Mouse (Mus musculus) bone marrow, adult 2 months (tissue): ENCODE measurements around the gene Ghrh. TPM values are rescaled to one million over a fixed set of nuclear protein-coding genes. Genes with fewer than 3 reads are reported as not detected.

Experiments
- H3K27ac ChIP-seq: fragments of 200-500 bp; 2 replicates; pipeline ENCODE4 v1.5.1; 2012; ENCODE audit warnings: low read depth, mild to moderate bottlenecking, control low read depth, inconsistent platforms, low read length; ENCODE audit not compliant: control insufficient read depth, poor library complexity, insufficient read depth
- H3K4me1 ChIP-seq: fragments of 200-500 bp; 2 replicates; pipeline ENCODE4 v1.6.1; 2011; ENCODE audit warnings: low read length; ENCODE audit not compliant: control insufficient read depth, insufficient read depth
- H3K4me3 ChIP-seq: fragments of 200-500 bp; replicated peaks from 2 replicates; pipeline ENCODE3; 2011; ENCODE audit warnings: mild to moderate bottlenecking, low read depth, low read length, control low read depth; ENCODE audit not compliant: control insufficient read depth
- CTCF ChIP-seq: fragments of 200-500 bp; IDR thresholded peaks from 2 replicates; pipeline ENCODE4 v1.5.1; 2011; ENCODE audit warnings: low read length, control low read depth; ENCODE audit not compliant: control insufficient read depth, insufficient read depth
- POLR2A ChIP-seq: fragments of 200-500 bp; IDR thresholded peaks from 2 replicates; pipeline ENCODE4 v1.6.1; 2011; ENCODE audit warnings: low read depth, mild to moderate bottlenecking, control low read depth, low read length, borderline replicate concordance; ENCODE audit not compliant: control insufficient read depth
- WGBS: fragments of 180-500 bp; shearing (Covaris S2); methylation state at CpG from one replicate; pipeline ENCODE4 v1.1.7; 2018; 5-methylcytosine and 5-hydroxymethylcytosine counted together
- polyA plus RNA-seq: library from polyadenylated mRNA; stranded (reverse); fragments of >200 nt; gene quantifications from 2 replicates; pipeline ENCODE4 v1.2.4, GENCODE M21; 2011; ENCODE audit warnings: low replicate concordance; ENCODE audit not compliant: missing spikeins, insufficient read depth, insufficient read length

Ghrh gene
- polyA plus RNA-seq, 1 experiment = not detected

GRCm38 (mm10) chr2:157376995-157377394 lies 29.7 kb upstream of the Ghrh start:
- no peaks in the 10 kb centered on the region for H3K4me1 ChIP-seq
- 73% methylated on average over 3 of the region's 3 CpGs for WGBS
- no peak overlapping the region for H3K27ac ChIP-seq
- H3K4me3 ChIP-seq = no peak overlapping the region
- TF ChIP-seq CTCF (no peak), POLR2A (no peak)

DNA sequence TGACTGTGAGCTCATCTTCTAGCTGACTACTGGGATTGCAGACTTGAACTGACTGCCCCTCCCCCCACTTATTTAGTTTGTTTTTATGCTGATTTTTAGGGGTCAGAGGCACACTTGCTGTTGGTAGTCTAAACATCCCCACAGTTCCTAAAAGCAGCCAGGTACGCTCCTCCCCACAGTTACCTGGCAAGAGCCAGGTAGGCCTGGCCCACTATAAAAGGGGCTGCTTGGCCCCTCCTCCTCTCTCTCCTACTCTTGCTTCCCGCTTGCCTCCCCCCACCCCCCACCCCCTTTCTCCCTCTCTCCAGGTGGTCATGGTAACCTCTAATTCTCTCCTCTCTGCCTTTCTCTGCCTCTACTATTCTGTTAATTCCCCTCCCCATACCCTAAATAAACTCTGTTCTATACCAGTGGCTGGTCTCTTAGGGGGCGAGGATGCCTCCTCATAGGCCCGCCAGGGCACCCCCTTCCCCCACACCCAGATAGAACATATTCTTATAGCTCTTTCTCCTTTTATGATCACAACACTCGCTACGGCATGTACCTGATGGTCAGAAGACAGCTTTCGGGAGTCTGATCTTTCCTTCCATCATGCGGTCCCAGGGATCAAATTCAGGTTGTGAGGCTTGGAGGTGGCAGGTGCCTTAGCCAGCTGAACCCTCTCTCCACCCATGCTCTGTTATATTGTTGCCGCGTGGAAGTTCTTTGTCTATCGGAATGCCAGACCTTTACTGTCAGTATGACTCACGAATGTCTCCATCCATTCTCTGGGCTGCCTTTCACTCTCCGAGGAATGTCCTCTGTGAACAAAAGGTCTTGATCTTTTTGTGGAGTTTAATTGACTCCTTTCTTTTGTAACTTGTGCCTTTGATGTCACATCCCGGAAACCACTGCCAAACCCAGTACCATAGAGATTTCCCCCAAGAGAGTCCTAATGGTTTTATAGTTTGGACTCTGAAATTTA lies 28.8 kb upstream of the Ghrh start:
- no peaks in the 10 kb centered on the region for H3K4me1 ChIP-seq
- TF ChIP-seq CTCF (no peak), POLR2A (no peak)
- 85% methylated on average over 14 of the region's 14 CpGs for WGBS

DNA sequence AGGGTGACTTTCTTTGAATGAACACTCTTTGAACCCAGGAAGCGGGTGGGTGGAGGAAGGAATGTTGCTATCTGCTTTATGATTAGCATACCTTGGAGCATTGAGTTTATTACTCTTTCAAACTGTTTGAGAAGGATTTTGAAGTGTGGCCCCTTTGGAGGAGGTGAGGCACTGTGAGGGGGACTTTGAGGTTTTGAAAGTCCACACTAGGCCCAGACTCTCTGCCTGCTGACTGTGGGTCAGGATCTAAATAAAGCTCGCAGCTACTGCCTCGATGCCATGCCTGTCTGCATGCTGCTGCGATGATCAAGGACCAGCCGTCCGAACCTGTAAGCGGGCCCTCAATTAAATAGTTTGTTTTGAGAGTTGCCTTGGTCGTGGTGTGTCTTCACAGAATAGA lies 27.7 kb upstream of the Ghrh start:
- Histone ChIP-seq H3K27ac (no peak overlapping the region), H3K4me1 (no peaks in the 10 kb centered on the region), H3K4me3 (no peak overlapping the region)
- TF ChIP-seq CTCF = no peak
- no peak for TF ChIP-seq POLR2A
- WGBS = 83% methylated on average over 8 of the region's 8 CpGs

More for the DNA sequence above, 28.8 kb upstream of the Ghrh start:
- Histone ChIP-seq H3K27ac (no peak overlapping the region), H3K4me3 (no peak overlapping the region)

- TF ChIP-seq POLR2A (no peak), CTCF (no peak)
- no peak overlapping the region for H3K4me3 ChIP-seq
- no peak overlapping the region for H3K27ac ChIP-seq
- WGBS = 74% methylated on average over 3 of the region's 3 CpGs
- no peaks in the 10 kb centered on the region for H3K4me1 ChIP-seq
Observed at GRCm38 (mm10) chr2:157373681-157374080, 26.4 kb upstream of the Ghrh start.

DNA sequence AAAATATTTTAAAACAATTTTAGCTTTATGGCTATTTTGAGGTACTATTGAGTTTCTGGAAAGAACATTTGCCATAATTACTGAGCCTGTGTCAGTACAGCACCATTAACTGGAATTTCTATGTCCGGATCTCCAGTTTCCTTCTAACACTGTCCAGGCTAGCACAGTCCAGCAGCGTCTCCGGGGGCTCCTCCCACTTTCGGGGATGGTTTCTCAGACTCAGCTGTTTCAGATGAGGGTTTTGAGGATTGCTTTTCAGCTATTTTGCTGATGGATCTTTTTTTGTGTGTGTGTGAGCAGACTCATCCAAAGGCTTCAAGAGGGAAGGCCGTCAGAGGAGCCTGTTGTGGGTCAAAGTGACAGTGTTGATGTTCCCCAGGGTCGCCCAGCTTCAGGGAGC lies 24.4 kb upstream of the Ghrh start:
- Histone ChIP-seq H3K4me3 (no peak overlapping the region), H3K27ac (no peak overlapping the region), H3K4me1 (peaks cover 3% of the 10 kb centered on the region)
- 81% methylated on average over 6 of the region's 6 CpGs for WGBS
- TF ChIP-seq CTCF = no peak
- no peak for TF ChIP-seq POLR2A

GRCm38 (mm10) chr2:157367991-157368390 lies 20.7 kb upstream of the Ghrh start:
- peak overlapping the region; percentile 93 for H3K4me3 ChIP-seq
- TF ChIP-seq CTCF (no peak), POLR2A (no peak)
- H3K27ac ChIP-seq = peak overlapping the region; percentile 92
- 1% methylated on average over 13 of the region's 13 CpGs for WGBS
- peaks cover 4% of the 10 kb centered on the region for H3K4me1 ChIP-seq

DNA sequence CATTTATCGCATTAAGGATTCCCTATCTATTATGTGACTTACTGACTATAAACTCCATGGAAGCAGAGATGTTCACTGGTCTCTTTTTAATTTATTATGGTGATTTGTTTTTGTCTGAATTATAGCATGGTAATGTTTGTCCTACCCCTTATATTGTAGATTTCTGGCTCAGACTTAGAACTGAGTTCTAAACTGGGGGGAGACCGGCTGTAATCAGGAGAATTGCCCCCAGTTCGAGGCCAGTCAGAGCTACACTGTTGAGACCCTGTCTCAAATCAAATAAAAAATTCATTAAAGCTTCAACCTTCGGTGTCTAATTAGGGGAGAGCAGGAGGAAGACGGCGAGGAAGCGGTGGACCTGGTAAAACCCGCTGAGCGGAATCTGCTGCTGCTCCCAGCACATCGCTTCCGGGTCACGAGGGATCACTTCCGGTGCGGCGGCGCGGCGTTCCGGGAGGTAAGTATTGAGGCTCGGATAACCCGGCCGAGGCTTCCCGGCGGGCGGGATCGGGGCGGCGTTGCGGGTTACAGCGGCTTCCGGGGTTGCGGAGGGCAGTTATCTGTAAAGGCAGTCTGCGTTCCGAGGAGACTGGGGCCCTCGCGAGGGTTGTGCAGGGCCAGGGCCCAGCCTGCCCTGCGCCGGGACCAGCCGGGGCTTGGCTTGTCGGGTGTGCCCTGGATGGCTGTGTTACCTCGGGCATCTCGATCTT lies 20.0 kb upstream of the Ghrh start, which contains the start of gene Manbal:
Manbal (plus strand) TSS at position 411 of the 710 bp plus-strand sequence.
- Histone ChIP-seq H3K4me1 (peaks cover 4% of the 10 kb centered on the region), H3K4me3 (peak within 1 kb of the TSS; percentile 93), H3K27ac (peak within 1 kb of the TSS; percentile 92)
- WGBS = 3% methylated on average over 42 of the region's 42 CpGs
- TF ChIP-seq POLR2A (peak; percentile 68; the same call in 1 of the 2 replicates), CTCF (no peak)

DNA sequence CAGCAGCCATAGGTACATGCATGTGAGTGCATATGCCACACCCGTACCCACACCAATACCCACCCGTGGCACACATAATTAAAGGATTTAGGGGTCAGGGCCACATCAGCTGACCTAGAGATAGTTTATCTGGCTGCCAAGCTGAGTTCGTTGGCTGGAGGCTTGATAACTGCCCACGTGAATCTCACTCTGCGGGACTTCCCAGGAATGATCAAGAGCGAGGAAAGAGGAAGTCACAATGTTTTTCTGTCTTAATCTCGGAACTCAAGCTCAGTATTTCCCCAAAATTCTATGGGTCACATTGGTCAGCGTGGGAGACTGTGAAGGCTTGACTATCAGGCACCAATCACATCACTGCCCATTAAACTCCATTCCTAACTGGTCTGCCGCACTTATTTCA lies 19.5 kb upstream of the Ghrh start:
- Histone ChIP-seq H3K4me3 (no peak overlapping the region), H3K27ac (no peak overlapping the region), H3K4me1 (peaks cover 4% of the 10 kb centered on the region)
- TF ChIP-seq CTCF (no peak), POLR2A (no peak)
- 31% methylated on average over 9 of the region's 9 CpGs for WGBS
